Mouse (Mus musculus) embryo, embryonic 11 days (tissue): ENCODE data around the gene Ubtf.
A peak's percentile ranks its signal among the peaks of the same experiment; 100 is the strongest.

Experiments
- DNase-seq: peaks from one replicate; pipeline ENCODE4 v3.0.0-alpha.2; 2015

Ubtf gene

GRCm38 (mm10) chr11:102344458-102344857 lies 24.9 kb upstream of the Ubtf start:
- no peak for DNase-seq

- no peak for DNase-seq
Observed at GRCm38 (mm10) chr11:102342742-102343141, 23.2 kb upstream of the Ubtf start.

GRCm38 (mm10) chr11:102341101-102341500 lies 21.6 kb upstream of the Ubtf start:
- DNase-seq, result no peak

- no peak for DNase-seq
Observed at GRCm38 (mm10) chr11:102339624-102340023, 20.1 kb upstream of the Ubtf start.

GRCm38 (mm10) chr11:102339195-102339594 lies 19.7 kb upstream of the Ubtf start:
- no peak for DNase-seq

GRCm38 (mm10) chr11:102338561-102338960 lies 19.0 kb upstream of the Ubtf start:
- DNase-seq, result no peak

- DNase-seq, result no peak
Observed at GRCm38 (mm10) chr11:102337921-102338320, 18.4 kb upstream of the Ubtf start.

GRCm38 (mm10) chr11:102336191-102336590 lies 16.6 kb upstream of the Ubtf start:
- no peak for DNase-seq

- DNase-seq, result peak; percentile 17
Observed at GRCm38 (mm10) chr11:102334973-102335700, 15.6 kb upstream of the Ubtf start.

GRCm38 (mm10) chr11:102334010-102334409 lies 14.5 kb upstream of the Ubtf start:
- DNase-seq, result no peak

- no peak for DNase-seq
Observed at GRCm38 (mm10) chr11:102333061-102333460, 13.5 kb upstream of the Ubtf start.

GRCm38 (mm10) chr11:102331806-102332205 lies 12.3 kb upstream of the Ubtf start:
- DNase-seq, result no peak

GRCm38 (mm10) chr11:102330039-102330438 lies 10.5 kb upstream of the Ubtf start:
- no peak for DNase-seq

GRCm38 (mm10) chr11:102329518-102329917 lies 10.0 kb upstream of the Ubtf start:
- DNase-seq, result no peak

- no peak for DNase-seq
Observed at GRCm38 (mm10) chr11:102327839-102328238, 8.3 kb upstream of the Ubtf start.

- no peak for DNase-seq
Observed at GRCm38 (mm10) chr11:102327250-102327649, 7.7 kb upstream of the Ubtf start.

- DNase-seq, result no peak
Observed at GRCm38 (mm10) chr11:102323516-102323915, 4.0 kb upstream of the Ubtf start.

GRCm38 (mm10) chr11:102321931-102322330 lies 2.4 kb upstream of the Ubtf start:
- no peak for DNase-seq

- no peak for DNase-seq
Observed at GRCm38 (mm10) chr11:102320686-102321005, 1.1 kb upstream of the Ubtf start.

GRCm38 (mm10) chr11:102319941-102320685 lies 571 bp upstream of the Ubtf start:
- peak; percentile 88 for DNase-seq

GRCm38 (mm10) chr11:102318576-102319409 lies 749 bp downstream of the Ubtf start:
- DNase-seq, result peak; percentile 70

GRCm38 (mm10) chr11:102317901-102318575 lies 1.5 kb downstream of the Ubtf start:
- peak; percentile 86 for DNase-seq

- DNase-seq, result peak; percentile 81
Observed at GRCm38 (mm10) chr11:102317298-102317900, 2.1 kb downstream of the Ubtf start.
